Mouse (Mus musculus): ENCODE measurements at regions not wholly inside any gene's neighbourhood (a gene's known extent, or its start where the extent isn't known, plus 50 kb on each side); places are given as distances from the start of the nearest gene placed in this dataset.

GRCm38 (mm10) chr1:163190841-163191240 lies 105.4 kb upstream of the Mroh9 start:
- no peaks in the 10 kb centered on the region for H3K36me3 ChIP-seq (ENCODE audit: insufficient read depth)
- no peaks in the 10 kb centered on the region for H3K4me1 ChIP-seq (ENCODE audit: insufficient read depth)
- H3K4me2 ChIP-seq = no peak overlapping the region
- peak; percentile 72 for DNase-seq
- no peak overlapping the region for H3K27ac ChIP-seq (ENCODE audit: low read depth)
- no peak for ATAC-seq (ENCODE audit: insufficient read depth)
- no peak overlapping the region for H3K4me3 ChIP-seq (ENCODE audit: low read depth, low read length)
- no peak for TF ChIP-seq CTCF (IDR thresholded peaks at IDR 0.05; ENCODE audit: low read depth)
- no peak overlapping the region for H3K9ac ChIP-seq
- WGBS = 24% methylated on average over 2 of the region's 2 CpGs
- H3K9me3 ChIP-seq (ENCODE audit: low read depth, low read length) = no peaks in the 10 kb centered on the region
- H3K27me3 ChIP-seq (ENCODE audit: insufficient read depth, low read length) = no peaks in the 10 kb centered on the region

- Histone ChIP-seq H3K4me1 (ENCODE audit: insufficient read depth) (no peaks in the 10 kb centered on the region), H3K27me3 (ENCODE audit: insufficient read depth, low read length) (no peaks in the 10 kb centered on the region), H3K36me3 (ENCODE audit: insufficient read depth) (no peaks in the 10 kb centered on the region), H3K27ac (ENCODE audit: low read depth) (no peak overlapping the region), H3K9me3 (ENCODE audit: low read depth, low read length) (no peaks in the 10 kb centered on the region), H3K4me3 (ENCODE audit: low read depth, low read length) (no peak overlapping the region), H3K4me2 (no peak overlapping the region), H3K9ac (no peak overlapping the region)
- no peak for TF ChIP-seq CTCF (IDR thresholded peaks at IDR 0.05; ENCODE audit: low read depth)
- DNase-seq = no peak
- ATAC-seq (ENCODE audit: insufficient read depth) = no peak
- WGBS = 76% methylated on average over 2 of the region's 2 CpGs
Observed at GRCm38 (mm10) chr1:163181851-163182250, 96.4 kb upstream of the Mroh9 start.

GRCm38 (mm10) chr1:163177011-163177410 lies 91.5 kb upstream of the Mroh9 start:
- no peak overlapping the region for H3K4me3 ChIP-seq (ENCODE audit: low read depth, low read length)
- no peaks in the 10 kb centered on the region for H3K36me3 ChIP-seq (ENCODE audit: insufficient read depth)
- no peaks in the 10 kb centered on the region for H3K4me1 ChIP-seq (ENCODE audit: insufficient read depth)
- H3K27me3 ChIP-seq (ENCODE audit: insufficient read depth, low read length) = no peaks in the 10 kb centered on the region
- H3K27ac ChIP-seq (ENCODE audit: low read depth) = no peak overlapping the region
- TF ChIP-seq CTCF (IDR thresholded peaks at IDR 0.05; ENCODE audit: low read depth) = no peak
- 32% methylated on average over 3 of the region's 3 CpGs for WGBS
- DNase-seq (no peak), ATAC-seq (ENCODE audit: insufficient read depth) (no peak)
- no peak overlapping the region for H3K4me2 ChIP-seq
- no peaks in the 10 kb centered on the region for H3K9me3 ChIP-seq (ENCODE audit: low read depth, low read length)
- H3K9ac ChIP-seq = no peak overlapping the region

- DNase-seq (peak; percentile 58), ATAC-seq (ENCODE audit: insufficient read depth) (no peak)
- no peak overlapping the region for H3K4me2 ChIP-seq
- H3K9me3 ChIP-seq (ENCODE audit: low read depth, low read length) = no peaks in the 10 kb centered on the region
- no peak overlapping the region for H3K27ac ChIP-seq (ENCODE audit: low read depth)
- no peak overlapping the region for H3K4me3 ChIP-seq (ENCODE audit: low read depth, low read length)
- H3K4me1 ChIP-seq (ENCODE audit: insufficient read depth) = no peaks in the 10 kb centered on the region
- no peak for TF ChIP-seq CTCF (IDR thresholded peaks at IDR 0.05; ENCODE audit: low read depth)
- H3K36me3 ChIP-seq (ENCODE audit: insufficient read depth) = no peaks in the 10 kb centered on the region
- H3K27me3 ChIP-seq (ENCODE audit: insufficient read depth, low read length) = no peaks in the 10 kb centered on the region
- no peak overlapping the region for H3K9ac ChIP-seq
Observed at GRCm38 (mm10) chr1:163167051-163167450, 81.6 kb upstream of the Mroh9 start.

- Histone ChIP-seq H3K4me3 (ENCODE audit: low read depth, low read length) (no peak overlapping the region), H3K9me3 (ENCODE audit: low read depth, low read length) (no peaks in the 10 kb centered on the region), H3K9ac (no peak overlapping the region), H3K27me3 (ENCODE audit: insufficient read depth, low read length) (no peaks in the 10 kb centered on the region), H3K4me1 (ENCODE audit: insufficient read depth) (no peaks in the 10 kb centered on the region), H3K27ac (ENCODE audit: low read depth) (no peak overlapping the region), H3K4me2 (no peak overlapping the region), H3K36me3 (ENCODE audit: insufficient read depth) (no peaks in the 10 kb centered on the region)
- WGBS = 49% methylated on average over 2 of the region's 2 CpGs
- no peak for DNase-seq
- no peak for ATAC-seq (ENCODE audit: insufficient read depth)
- TF ChIP-seq CTCF (IDR thresholded peaks at IDR 0.05; ENCODE audit: low read depth) = no peak
Observed at GRCm38 (mm10) chr1:163163636-163164035, 78.2 kb upstream of the Mroh9 start.

- no peak for TF ChIP-seq CTCF (IDR thresholded peaks at IDR 0.05; ENCODE audit: low read depth)
- WGBS = 16% methylated on average over 3 of the region's 3 CpGs
- ATAC-seq (ENCODE audit: insufficient read depth) = no peak
Observed at GRCm38 (mm10) chr1:163159911-163160310, 74.4 kb upstream of the Mroh9 start.

GRCm38 (mm10) chr1:163158491-163158890 lies 73.0 kb upstream of the Mroh9 start:
- WGBS = 36% methylated on average over 5 of the region's 5 CpGs

More at GRCm38 (mm10) chr1:163159911-163160310, 74.4 kb upstream of the Mroh9 start:
- no peak overlapping the region for H3K9ac ChIP-seq
- no peak overlapping the region for H3K4me3 ChIP-seq (ENCODE audit: low read depth, low read length)
- no peaks in the 10 kb centered on the region for H3K9me3 ChIP-seq (ENCODE audit: low read depth, low read length)
- no peaks in the 10 kb centered on the region for H3K36me3 ChIP-seq (ENCODE audit: insufficient read depth)
- H3K4me1 ChIP-seq (ENCODE audit: insufficient read depth) = no peaks in the 10 kb centered on the region
- H3K27me3 ChIP-seq (ENCODE audit: insufficient read depth, low read length) = no peaks in the 10 kb centered on the region
- no peak overlapping the region for H3K27ac ChIP-seq (ENCODE audit: low read depth)
- no peak overlapping the region for H3K4me2 ChIP-seq
- no peak for DNase-seq

More at GRCm38 (mm10) chr1:163158491-163158890, 73.0 kb upstream of the Mroh9 start:
- TF ChIP-seq CTCF (IDR thresholded peaks at IDR 0.05; ENCODE audit: low read depth) = no peak
- H3K36me3 ChIP-seq (ENCODE audit: insufficient read depth) = no peaks in the 10 kb centered on the region
- no peak overlapping the region for H3K4me3 ChIP-seq (ENCODE audit: low read depth, low read length)
- no peaks in the 10 kb centered on the region for H3K9me3 ChIP-seq (ENCODE audit: low read depth, low read length)
- H3K4me2 ChIP-seq = no peak overlapping the region
- no peaks in the 10 kb centered on the region for H3K27me3 ChIP-seq (ENCODE audit: insufficient read depth, low read length)
- no peak overlapping the region for H3K9ac ChIP-seq
- no peak for DNase-seq
- no peak for ATAC-seq (ENCODE audit: insufficient read depth)
- H3K4me1 ChIP-seq (ENCODE audit: insufficient read depth) = no peaks in the 10 kb centered on the region
- no peak overlapping the region for H3K27ac ChIP-seq (ENCODE audit: low read depth)

Measured in lung, embryonic 14.5 days (tissue).